Mouse (Mus musculus): ENCODE data around the gene Jmjd6.

GRCm38 (mm10) chr11:116826550-116827504 is 16.4 kb downstream of the Jmjd6 start:
- no peak for TF ChIP-seq EP300 (IDR thresholded peaks at IDR 0.05; ENCODE audit: low read depth)
- TF ChIP-seq CTCF (IDR thresholded peaks at IDR 0.05; ENCODE audit: low read depth): no peak
